In the genomic region with DNA sequence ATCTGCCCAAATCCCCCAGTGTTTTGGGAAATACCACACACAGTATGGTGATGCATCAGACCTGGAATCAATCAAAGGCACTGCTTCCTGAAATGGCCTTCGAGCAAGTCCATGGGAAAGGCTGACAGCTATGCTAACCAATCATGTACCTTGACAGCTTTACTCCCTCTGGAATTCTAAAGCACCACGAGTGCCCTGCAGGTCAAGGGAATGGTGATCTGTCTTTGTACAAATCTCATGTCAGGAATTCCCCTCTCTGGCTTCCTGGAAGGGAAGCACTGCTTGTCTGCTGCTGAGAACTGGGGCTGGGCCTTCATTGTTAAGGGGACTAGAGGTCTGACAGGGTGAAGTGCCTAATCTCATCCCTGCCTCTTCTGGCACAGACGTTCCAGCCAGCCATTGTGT, we compare ENCODE assay signal across 10 mouse cellular contexts. TPM values are rescaled to one million over a fixed set of nuclear protein-coding genes. Genes with fewer than 3 reads are reported as not detected.
DNase-seq lines count a peak whose midpoint lies in the region; ATAC-seq and TF ChIP-seq lines count a peak whose summit lies in the region.
"Had no signal": no experiment of that assay in that cellular context is flagged by ENCODE, and none has a peak within 500 bp of the region (broad histone marks: within the 10 kb centered on the region; RNA-seq: fewer than 3 reads in every experiment).

No protein-coding gene starts in this region.

- H3K4me1 ChIP-seq in hindbrain, embryonic 10.5 days (replicated peaks): peaks cover 13% of the 10 kb centered on the region
- no peaks in the 10 kb centered on the region for H3K4me1 ChIP-seq in hindbrain, embryonic 14.5 days (replicated peaks; ENCODE audit: control insufficient read depth, insufficient read depth, low read length)
- peaks cover 0 to 3% of the 10 kb centered on the region in 2 experiments; a peak in 1 of 4 replicates for H3K4me1 ChIP-seq in ES-E14 (ENCODE audit: control insufficient read depth in 2 of 2, insufficient read depth in 2 of 2, low read length in 2 of 2, poor library complexity in 1 of 2)
- H3K4me1 ChIP-seq in limb, embryonic 13.5 days: peaks cover 22% of the 10 kb centered on the region; the same call in 1 of the 2 replicates

- no peak overlapping the region for H3K9ac ChIP-seq in hindbrain, embryonic 14.5 days
- no peak overlapping the region for H3K9ac ChIP-seq in ES-E14 (ENCODE audit: insufficient read depth, low read depth, low read length, poor library complexity, severe bottlenecking)
- H3K9ac ChIP-seq in limb, embryonic 13.5 days: 0 out of 2 replicates have a peak overlapping the region, but pooled peaks have one; percentile 8

- H3K4me3 ChIP-seq in hindbrain, embryonic 10.5 days: no peak overlapping the region
- H3K4me3 ChIP-seq in hindbrain, embryonic 14.5 days (replicated peaks; ENCODE audit: low read length): no peak overlapping the region
- H3K4me3 ChIP-seq in ES-E14 (ENCODE audit: insufficient read depth in 1 of 2, low read depth in 1 of 2, low read length in 2 of 2, poor library complexity in 1 of 2, severe bottlenecking in 1 of 2): no peak overlapping the region
- H3K4me3 ChIP-seq in limb, embryonic 13.5 days: no peak overlapping the region
- H3K4me3 ChIP-seq: erythroblast, embryonic 14.5 days had no signal

- H3K36me3 ChIP-seq in hindbrain, embryonic 10.5 days: no peaks in the 10 kb centered on the region
- no peaks in the 10 kb centered on the region for H3K36me3 ChIP-seq in hindbrain, embryonic 14.5 days (replicated peaks; ENCODE audit: control insufficient read depth, insufficient read depth)
- H3K36me3 ChIP-seq in ES-E14 (ENCODE audit: control insufficient read depth, insufficient read depth, low read length, poor library complexity, severe bottlenecking): no peaks in the 10 kb centered on the region
- H3K36me3 ChIP-seq in limb, embryonic 13.5 days: peaks cover 4% of the 10 kb centered on the region

- no peak overlapping the region; the same call in 1 of the 2 replicates for H3K27ac ChIP-seq in hindbrain, embryonic 10.5 days
- H3K27ac ChIP-seq in hindbrain, embryonic 14.5 days: no peak overlapping the region
- no peak overlapping the region for H3K27ac ChIP-seq in ES-E14 (ENCODE audit: insufficient read depth, low read depth, low read length, poor library complexity, severe bottlenecking)
- no peak overlapping the region for H3K27ac ChIP-seq in limb, embryonic 13.5 days

- peak; percentile 41 for DNase-seq in hindbrain, embryonic 10.5 days (ENCODE audit: low spot score)
- no peak for DNase-seq in hindbrain, embryonic 14.5 days (ENCODE audit: low spot score)
- DNase-seq in ES-E14 (ENCODE audit: low read depth, low spot score): peak; percentile 1
- peak; percentile 64 for DNase-seq in embryo, embryonic 11 days
- no peak for DNase-seq in cerebellum, postnatal 4 days (ENCODE audit: low spot score in 2 of 2)
- DNase-seq in thymus, postnatal 25 days: no peak
- DNase-seq in frontal cortex, postnatal 10 days (ENCODE audit: low spot score in 2 of 2): no peak
- DNase-seq: thymus, adult 2 months had no signal

- no peak for ATAC-seq in hindbrain, embryonic 14.5 days (ENCODE audit: low FRiP score)
- ATAC-seq in limb, embryonic 13.5 days (ENCODE audit: low FRiP score, low read depth): no peak

- WGBS in hindbrain, embryonic 10.5 days: 9% methylated on average over 3 of the region's 3 CpGs
- WGBS in hindbrain, embryonic 14.5 days: 9% methylated on average over 3 of the region's 3 CpGs
- WGBS in limb, embryonic 13.5 days: 8% methylated on average over 3 of the region's 3 CpGs

- in situ Hi-C loops in ES-E14 (cut with MboI; ENCODE audit: low sequenced_read_pairs in 2 of 2, unreplicated experiment in 2 of 2): no loop called here

- H3K27me3 ChIP-seq in hindbrain, embryonic 10.5 days (ENCODE audit: insufficient read depth, poor library complexity, severe bottlenecking): no peaks in the 10 kb centered on the region
- H3K27me3 ChIP-seq in hindbrain, embryonic 14.5 days (ENCODE audit: control insufficient read depth, insufficient read depth, low read length): no peaks in the 10 kb centered on the region
- no peaks in the 10 kb centered on the region for H3K27me3 ChIP-seq in limb, embryonic 13.5 days

- no peak overlapping the region for H3K4me2 ChIP-seq in hindbrain, embryonic 14.5 days (replicated peaks)
- no peak overlapping the region for H3K4me2 ChIP-seq in limb, embryonic 13.5 days (replicated peaks)

- H3K9me3 ChIP-seq in hindbrain, embryonic 10.5 days: no peaks in the 10 kb centered on the region
- H3K9me3 ChIP-seq in hindbrain, embryonic 14.5 days (ENCODE audit: control insufficient read depth, low read length): no peaks in the 10 kb centered on the region
- no peaks in the 10 kb centered on the region for H3K9me3 ChIP-seq in ES-E14 (ENCODE audit: control insufficient read depth, insufficient read depth, low read depth, low read length)
- no peaks in the 10 kb centered on the region for H3K9me3 ChIP-seq in limb, embryonic 13.5 days

TF ChIP-seq in ES-E14, 5 proteins besides CTCF, POLR2A, EP300 and RAD21:
- TF ChIP-seq MAFK (IDR thresholded peaks at IDR 0.05; ENCODE audit: insufficient read depth, low read depth, low read length) (no peak), ZC3H11A (IDR thresholded peaks at IDR 0.05; ENCODE audit: borderline replicate concordance, low read depth, low read length) (no peak), ZNF384 (IDR thresholded peaks at IDR 0.05; ENCODE audit: low read depth, low read length) (no peak), CHD2 (IDR thresholded peaks at IDR 0.05; ENCODE audit: low read depth, low read length) (no peak), HCFC1 (IDR thresholded peaks at IDR 0.05; ENCODE audit: borderline replicate concordance, insufficient read depth, low read length) (no peak)

RNA-seq across cellular contexts. Expression of a gene that starts 17.3 kb away (rescaled TPM):
- polyA plus RNA-seq in hindbrain, embryonic 10.5 days (2016; fragmentation: Nextera tagmentation; extraction: Ambion mirVana): 2.0 and 2.1 TPM in 2 replicates
- polyA plus RNA-seq in hindbrain, embryonic 14.5 days (2014; fragmentation: Nextera tagmentation; extraction: Ambion mirVana): 7.6 and 7.9 TPM in 2 replicates
- total RNA-seq in ES-E14 (2012; rRNA removed): 9.1 and 9.4 TPM in 2 replicates
- 6.0 and 6.2 TPM in 2 replicates for polyA plus RNA-seq in limb, embryonic 13.5 days (2015; fragmentation: Nextera tagmentation; extraction: Ambion mirVana)

Comparison
In these comparisons a context has a peak if more than half of its experiments do, and no peak if none do; other contexts are left out.
1. DNase-seq: peak in hindbrain, embryonic 10.5 days (single experiment), ES-E14 (single experiment) and embryo, embryonic 11 days (single experiment); none in hindbrain, embryonic 14.5 days (single experiment), cerebellum, postnatal 4 days (0 of 2), thymus, postnatal 25 days (single experiment) and frontal cortex, postnatal 10 days (0 of 2).